Mouse (Mus musculus) embryonic facial prominence, embryonic 15.5 days (tissue): ENCODE data around the gene Dhx36. TPM values are rescaled to one million over a fixed set of nuclear protein-coding genes. Genes with fewer than 3 reads are reported as not detected.

Experiments used
- ATAC-seq: fragments of 200-750 bp; cut with Nextera tagmentation; 2 replicates; pipeline ENCODE4 v1.8.0; 2017; ENCODE audit warnings: low read depth, moderate TSS enrichment; ENCODE audit not compliant: insufficient number of reproducible peaks, low FRiP score, low TSS enrichment
- H3K27ac ChIP-seq: fragments of 300-500 bp; sonication (generic); replicated peaks from 2 replicates; pipeline ENCODE4 v1.5.1; 2015; ENCODE audit warnings: mild to moderate bottlenecking, inconsistent platforms
- H3K27me3 ChIP-seq: fragments of 300-500 bp; sonication (generic); 2 replicates; pipeline ENCODE4 v1.6.1; 2015; ENCODE audit warnings: inconsistent platforms
- H3K36me3 ChIP-seq: fragments of 300-500 bp; sonication (generic); 2 replicates; pipeline ENCODE4 v1.6.1; 2015; ENCODE audit warnings: mild to moderate bottlenecking, inconsistent platforms
- H3K4me1 ChIP-seq: fragments of 300-500 bp; sonication (generic); 2 replicates; pipeline ENCODE4 v1.6.1; 2015; ENCODE audit warnings: inconsistent platforms
- H3K4me2 ChIP-seq: fragments of 300-500 bp; sonication (generic); replicated peaks from 2 replicates; pipeline ENCODE4 v1.6.1; 2015; ENCODE audit warnings: mild to moderate bottlenecking, inconsistent platforms
- H3K4me3 ChIP-seq: fragments of 300-500 bp; sonication (generic); replicated peaks from 2 replicates; pipeline ENCODE4 v1.5.1; 2015; ENCODE audit warnings: mild to moderate bottlenecking, inconsistent platforms
- H3K9ac ChIP-seq: fragments of 300-500 bp; sonication (generic); 2 replicates; pipeline ENCODE4 v1.6.1; 2015; ENCODE audit warnings: inconsistent platforms
- H3K9me3 ChIP-seq: fragments of 300-500 bp; sonication (generic); replicated peaks from 2 replicates; pipeline ENCODE4 v1.6.1; 2016; ENCODE audit warnings: inconsistent platforms
- WGBS: fragments of 180-500 bp; shearing (Covaris S2); methylation state at CpG from one replicate; pipeline ENCODE4 v1.1.7; 2015; 5-methylcytosine and 5-hydroxymethylcytosine counted together
- polyA plus RNA-seq: library from polyadenylated mRNA; unstranded; fragments of >200 nt; fragmentation: Nextera tagmentation; extraction: Ambion mirVana; gene quantifications from 2 replicates; pipeline ENCODE4 v1.2.1, GENCODE M21; 2015

The Dhx36 gene
- polyA plus RNA-seq, 1 experiment from 2014 or later = 27.7 TPM

DNA sequence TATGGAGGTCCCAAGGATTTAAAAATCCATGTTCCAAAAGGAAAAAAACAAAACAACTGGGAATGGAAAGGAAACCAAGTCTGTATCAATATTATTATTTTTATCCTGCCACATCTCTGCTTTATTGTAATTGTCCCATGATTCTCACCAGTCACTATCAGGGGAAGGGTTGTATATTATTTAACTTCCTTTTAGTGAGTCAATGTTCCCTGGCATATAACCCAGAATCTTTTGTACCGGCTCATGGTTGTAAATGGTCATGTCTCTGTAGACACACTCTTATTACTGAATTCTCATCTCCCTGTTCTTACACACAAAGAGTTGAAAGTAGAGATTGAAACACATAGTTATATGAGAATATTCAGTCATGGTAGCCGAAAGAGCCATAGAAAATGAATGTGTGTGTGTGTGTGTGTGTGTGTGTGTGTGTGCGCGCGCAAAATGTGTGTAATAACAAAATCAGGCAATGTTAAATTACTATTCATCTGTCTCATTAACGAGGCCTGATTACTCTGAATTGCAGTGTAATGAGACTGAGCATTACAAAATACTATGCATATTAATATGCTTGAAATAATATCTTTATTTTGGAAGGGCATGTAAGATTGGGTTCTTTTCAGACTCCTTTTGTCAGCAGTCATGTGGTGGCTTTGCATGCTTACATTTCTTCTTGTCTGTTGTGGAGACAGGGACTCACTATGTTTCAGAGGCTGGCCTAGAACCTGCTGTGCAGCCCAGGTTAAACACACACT, 88.2 kb downstream of the Dhx36 start:
- Histone ChIP-seq H3K4me3 (no peak overlapping the region), H3K9me3 (no peaks in the 10 kb centered on the region), H3K9ac (no peak overlapping the region), H3K4me2 (no peak overlapping the region), H3K27me3 (no peaks in the 10 kb centered on the region), H3K4me1 (0 out of 2 replicates have a peak, but pooled peaks cover under 1% of the 10 kb centered on the region), H3K36me3 (no peaks in the 10 kb centered on the region), H3K27ac (no peak overlapping the region)
- WGBS = 88% methylated on average over 6 of the region's 6 CpGs
- ATAC-seq = no peak

Other genes with a start within 250 kb of the Dhx36 start
- 16.8 and 20.1 TPM in 2 replicates for gene Arhgef26, start 168.7 kb downstream of the Dhx36 start, polyA plus RNA-seq
- 0.50 and 0.89 TPM in 2 replicates for gene Gpr149, start 98.1 kb upstream of the Dhx36 start, polyA plus RNA-seq